Mouse (Mus musculus) heart, postnatal 10 days (tissue): ENCODE data around the gene BC049352. TPM values are rescaled to one million over a fixed set of nuclear protein-coding genes. Genes with fewer than 3 reads are reported as not detected.

Source experiments
- DNase-seq, 2 experiments: peaks; one replicate each; pipeline ENCODE4 v3.0.0; 2021
- intact Hi-C: fragments of 180-260 bp; cut with DNase I; formaldehyde crosslinking; loops from one replicate; pipeline ENCODE4 v1.15.1; 2025
- microRNA-seq, 2 experiments: library from miRNA; unstranded; fragments of <30 nt; microRNA quantifications; one replicate each; pipeline ENCODE4 v1.2.0; 2022
- total RNA-seq, 2 experiments: library from RNA; stranded (reverse); gene quantifications; 2 replicates each; pipeline ENCODE4 v1.2.3; 2021

BC049352 gene
- total RNA-seq, 2 experiments from 2014 or later, result not detected

- no peak for DNase-seq
- intact Hi-C loops, result no loop called here
These were observed 99.1 kb downstream of the BC049352 start for GRCm38 (mm10) chr9:45280891-45281290.

- intact Hi-C loops, result no loop called here
- DNase-seq, result no peak
These were observed 100.7 kb downstream of the BC049352 start for GRCm38 (mm10) chr9:45282466-45282865.

DNA sequence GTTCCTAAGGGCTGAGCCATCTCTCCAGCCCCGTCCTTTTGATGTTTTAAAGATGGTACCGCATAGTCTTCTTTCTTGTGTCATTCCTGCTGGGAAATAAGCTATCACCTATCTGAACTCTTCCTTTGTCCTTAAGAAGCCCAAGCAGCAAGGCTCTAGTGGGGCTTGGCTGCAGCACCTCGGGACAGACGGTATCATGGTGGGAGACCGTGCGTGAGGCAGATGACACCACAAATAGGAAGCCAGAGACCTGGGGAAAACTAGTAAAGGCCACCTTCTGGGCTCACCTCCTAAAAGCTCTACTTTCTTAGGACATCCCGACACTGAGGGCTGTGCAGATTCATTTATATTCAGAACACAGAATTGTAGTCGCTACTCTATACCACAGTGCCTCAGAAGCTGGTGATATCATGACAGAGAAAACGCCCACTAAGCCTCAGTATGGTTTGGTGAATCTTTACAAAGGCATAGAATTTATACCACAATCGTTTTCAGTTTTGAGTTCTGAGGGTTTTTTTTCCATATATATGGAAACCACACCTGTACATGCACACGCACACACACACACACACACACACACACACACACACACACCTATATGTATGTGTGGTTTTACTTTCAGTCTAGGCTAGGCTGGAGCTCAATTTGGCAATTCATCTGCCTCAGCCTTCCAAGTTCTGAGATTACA, 109.8 kb downstream of the BC049352 start:
- intact Hi-C loops, result no loop called here
- no peak for DNase-seq

- no peak for DNase-seq
- intact Hi-C loops, result no loop called here
These were observed 112.6 kb downstream of the BC049352 start for GRCm38 (mm10) chr9:45294210-45295011.

GRCm38 (mm10) chr9:45299231-45300006, 117.6 kb downstream of the BC049352 start:
- DNase-seq, result peak; percentile 19 to 40
- intact Hi-C loops, result loop anchor here (1.0 to 10.0 kb wide), 5 partner anchors 45 to 455 kb away; no protein-coding TSS in a partner anchor

Small RNA genes within 50 kb of the gene (microRNA-seq; reads per million reads assigned to microRNA genes)
- 0 reads per million in 2 experiments for gene Mir7086

Other genes starting within 250 kb of the BC049352 start
- 10 to 100 TPM; 41.1 to 45.1 TPM for gene Ube4a, start 216.4 kb upstream of the BC049352 start, total RNA-seq
- gene Cd3g, start 201.6 kb upstream of the BC049352 start, total RNA-seq, result 1 to 10 TPM; 1.2 to 1.3 TPM
- 1 to 10 TPM in 1 of 2 experiments, under 1 TPM in 1; 0.77 to 1.5 TPM for gene Cd3d, start 200.2 kb upstream of the BC049352 start, total RNA-seq
- gene Cd3e, start 172.4 kb upstream of the BC049352 start, total RNA-seq, result 1 to 10 TPM; 2.0 to 2.4 TPM
- gene Mpzl2, start 142.2 kb upstream of the BC049352 start, total RNA-seq, result 1 to 10 TPM; 1.6 to 2.2 TPM
- 1 to 10 TPM in 1 of 2 experiments, under 1 TPM in 1; 0.82 to 2.1 TPM for gene Mpzl3, start 126.8 kb upstream of the BC049352 start, total RNA-seq
- gene Jaml, start 102.8 kb upstream of the BC049352 start, total RNA-seq, result under 1 TPM; 0.19 to 0.30 TPM
- 1 to 10 TPM in 1 of 2 experiments, under 1 TPM in 1; 0.79 to 1.1 TPM for gene Scn2b, start 64.2 kb upstream of the BC049352 start, total RNA-seq
- gene Scn4b, start 43.6 kb upstream of the BC049352 start, total RNA-seq, result under 1 TPM; 0.20 to 0.22 TPM
- gene Tmprss4, start 22.1 kb downstream of the BC049352 start, total RNA-seq, result not detected
- 1 to 10 TPM; 1.3 TPM for gene Il10ra, start 87.1 kb downstream of the BC049352 start, total RNA-seq
- 1 to 10 TPM in 1 of 2 experiments, under 1 TPM in 1; 0.50 to 1.3 TPM for gene Tmprss13, start 137.1 kb downstream of the BC049352 start, total RNA-seq
- gene Fxyd6, start 188.2 kb downstream of the BC049352 start, total RNA-seq, result 10 to 100 TPM; 25.5 to 31.0 TPM
- gene Fxyd2, start 217.7 kb downstream of the BC049352 start, total RNA-seq, result under 1 TPM; 0.60 to 0.92 TPM
- gene Dscaml1, start 244.6 kb downstream of the BC049352 start, total RNA-seq, result not detected